8 mouse cellular contexts compared by ENCODE assay signal in genomic region chr7:39545134-39545533, GRCm38 (mm10). TPM values are rescaled to one million over a fixed set of nuclear protein-coding genes. Genes with fewer than 3 reads are reported as not detected.
A peak's percentile ranks its signal among the peaks of the same experiment; 100 is the strongest.
DNase-seq lines count a peak whose midpoint lies in the region; ATAC-seq and TF ChIP-seq lines count a peak whose summit lies in the region.

No protein-coding gene starts in this region.

- H3K9me3 ChIP-seq in neural tube, embryonic 11.5 days (ENCODE audit: control insufficient read depth, low read length): no peaks in the 10 kb centered on the region
- no peaks in the 10 kb centered on the region for H3K9me3 ChIP-seq in liver, embryonic 11.5 days (ENCODE audit: control insufficient read depth, low read length)
- no peaks in the 10 kb centered on the region for H3K9me3 ChIP-seq in stomach, embryonic 16.5 days (replicated peaks; ENCODE audit: control insufficient read depth, low read length)

- no peaks in the 10 kb centered on the region for H3K4me1 ChIP-seq in cerebellum, adult 2 months (ENCODE audit: control insufficient read depth, insufficient read depth, low read length)
- no peaks in the 10 kb centered on the region for H3K4me1 ChIP-seq in neural tube, embryonic 11.5 days (ENCODE audit: control insufficient read depth, insufficient read depth, low read length)
- no peaks in the 10 kb centered on the region; the same call in 1 of the 2 replicates for H3K4me1 ChIP-seq in liver, embryonic 11.5 days (replicated peaks; ENCODE audit: control insufficient read depth, insufficient read depth, low read length)
- H3K4me1 ChIP-seq in stomach, embryonic 16.5 days (ENCODE audit: control insufficient read depth, insufficient read depth, low read length): peaks cover 2% of the 10 kb centered on the region; the same call in 1 of the 2 replicates

- no peaks in the 10 kb centered on the region for H3K27me3 ChIP-seq in cerebellum, adult 2 months (ENCODE audit: control insufficient read depth, insufficient read depth, low read length)
- no peaks in the 10 kb centered on the region for H3K27me3 ChIP-seq in neural tube, embryonic 11.5 days (ENCODE audit: control insufficient read depth, insufficient read depth, low read length)
- no peaks in the 10 kb centered on the region for H3K27me3 ChIP-seq in liver, embryonic 11.5 days (replicated peaks; ENCODE audit: control insufficient read depth, insufficient read depth, low read length)
- H3K27me3 ChIP-seq in stomach, embryonic 16.5 days (ENCODE audit: control insufficient read depth, insufficient read depth, low read length): no peaks in the 10 kb centered on the region

- H3K4me3 ChIP-seq in cerebellum, adult 2 months (replicated peaks; ENCODE audit: insufficient read depth, low read depth, low read length): peak overlapping the region; percentile 84
- peak overlapping the region; percentile 55 for H3K4me3 ChIP-seq in neural tube, embryonic 11.5 days (ENCODE audit: low read depth, low read length)
- peak overlapping the region; percentile 60 for H3K4me3 ChIP-seq in liver, embryonic 11.5 days (ENCODE audit: low read depth, low read length)
- H3K4me3 ChIP-seq in stomach, embryonic 16.5 days (replicated peaks; ENCODE audit: low read length): peak overlapping the region; percentile 73

- TF ChIP-seq CTCF in cerebellum, adult 2 months (IDR thresholded peaks at IDR 0.05; ENCODE audit: borderline replicate concordance, insufficient read depth, low read depth, low read length): no peak

- no peaks in the 10 kb centered on the region for H3K36me3 ChIP-seq in neural tube, embryonic 11.5 days (ENCODE audit: control insufficient read depth, insufficient read depth, low read length)
- no peaks in the 10 kb centered on the region for H3K36me3 ChIP-seq in liver, embryonic 11.5 days (ENCODE audit: control insufficient read depth, insufficient read depth, low read length)
- H3K36me3 ChIP-seq in stomach, embryonic 16.5 days (ENCODE audit: control insufficient read depth, insufficient read depth, low read length): no peaks in the 10 kb centered on the region

- no peak for ATAC-seq in neural tube, embryonic 11.5 days (ENCODE audit: insufficient read depth, low FRiP score, low TSS enrichment)
- no peak for ATAC-seq in liver, embryonic 11.5 days (replicated peaks; ENCODE audit: low FRiP score)
- no peak for ATAC-seq in stomach, embryonic 16.5 days (ENCODE audit: insufficient read depth, low FRiP score)

- H3K27ac ChIP-seq in cerebellum, adult 2 months (ENCODE audit: insufficient read depth, low read length): 0 out of 2 replicates have a peak overlapping the region, but pooled peaks have one; percentile 77
- peak overlapping the region; percentile 92 for H3K27ac ChIP-seq in neural tube, embryonic 11.5 days (ENCODE audit: low read depth, low read length)
- H3K27ac ChIP-seq in liver, embryonic 11.5 days (ENCODE audit: low read depth, low read length): no peak overlapping the region; the same call in 1 of the 2 replicates
- peak overlapping the region; percentile 98 for H3K27ac ChIP-seq in stomach, embryonic 16.5 days (ENCODE audit: low read length)

- peak overlapping the region; percentile 72 for H3K4me2 ChIP-seq in neural tube, embryonic 11.5 days (ENCODE audit: low read depth)
- H3K4me2 ChIP-seq in liver, embryonic 11.5 days: peak overlapping the region; percentile 79
- peak overlapping the region; percentile 73 for H3K4me2 ChIP-seq in stomach, embryonic 16.5 days (ENCODE audit: low read depth, low read length)

- peak overlapping the region; percentile 79; the same call in 1 of the 2 replicates for H3K9ac ChIP-seq in neural tube, embryonic 11.5 days (ENCODE audit: low read length)
- H3K9ac ChIP-seq in liver, embryonic 11.5 days (ENCODE audit: low read depth, low read length): peak overlapping the region; percentile 70; the same call in 1 of the 2 replicates
- H3K9ac ChIP-seq in stomach, embryonic 16.5 days (ENCODE audit: low read length): peak overlapping the region; percentile 89

- DNase-seq in cerebellum, adult 2 months: no peak
- no peak for DNase-seq in cerebellum, postnatal 4 days (ENCODE audit: low spot score in 2 of 2)
- no peak for DNase-seq in neural tube, embryonic 11.5 days (ENCODE audit: low spot score)
- DNase-seq in neural tube, embryonic 10.5 days (ENCODE audit: extremely low spot score, low spot score): no peak
- DNase-seq in liver, embryonic 11.5 days (ENCODE audit: low spot score): no peak
- no peak for DNase-seq in right cerebral cortex, adult 2 months (ENCODE audit: low spot score in 2 of 2)
- no peak for DNase-seq in retina, embryonic 14.5 days (ENCODE audit: low spot score)

- no peak for TF ChIP-seq POLR2A in cerebellum, adult 2 months (IDR thresholded peaks at IDR 0.05; ENCODE audit: borderline replicate concordance, insufficient read depth, low read length)

- WGBS in cerebellum, adult 2 months: 38% methylated on average over 10 of the region's 10 CpGs
- WGBS in neural tube, embryonic 11.5 days: 56% methylated on average over 10 of the region's 10 CpGs
- 61% methylated on average over 10 of the region's 10 CpGs for WGBS in liver, embryonic 11.5 days
- 27% methylated on average over 10 of the region's 10 CpGs for WGBS in stomach, embryonic 16.5 days

RNA-seq across cellular contexts. Expression of gene Zfp619, which starts 27.6 kb away (rescaled TPM):
- 2.6 and 2.7 TPM in 2 replicates for polyA plus RNA-seq in cerebellum, adult 2 months (2012; rRNA removed)
- polyA plus RNA-seq in neural tube, embryonic 11.5 days (2014; fragmentation: Nextera tagmentation; extraction: Ambion mirVana): 4.0 and 4.2 TPM in 2 replicates
- polyA plus RNA-seq in liver, embryonic 11.5 days (2014; fragmentation: Nextera tagmentation; extraction: Ambion mirVana): 0.83 and 1.2 TPM in 2 replicates
- 1.3 and 1.7 TPM in 2 replicates for polyA plus RNA-seq in stomach, embryonic 16.5 days (2015; fragmentation: Nextera tagmentation; extraction: Ambion mirVana)
